Mouse (Mus musculus): ENCODE results near the gene Ldlr. TPM values are rescaled to one million over a fixed set of nuclear protein-coding genes. Genes with fewer than 3 reads are reported as not detected.
A peak's percentile ranks its signal among the peaks of the same experiment; 100 is the strongest.
"Not testable (repeated sequence)": the region's sequence is repeated elsewhere in the genome, so short reads cannot be mapped to it uniquely, and the experiment has no call there.

Gene Ldlr
- polyA plus RNA-seq, 1 experiment from 2014 or later, result 43.5 TPM

- Histone ChIP-seq H3K4me2 (replicated peaks) (peak within 1 kb of the TSS; percentile 90), H3K9me3 (no peaks in the 10 kb centered on the region), H3K4me1 (peaks cover 15% of the 10 kb centered on the region), H3K27ac (replicated peaks) (peak within 1 kb of the TSS; percentile 61), H3K4me3 (peak within 1 kb of the TSS; percentile 80), H3K36me3 (peaks cover 15% of the 10 kb centered on the region; the same call in 1 of the 2 replicates), H3K9ac (replicated peaks) (peak within 1 kb of the TSS; percentile 59), H3K27me3 (no peaks in the 10 kb centered on the region)
- peak; percentile 98 for ATAC-seq (ENCODE audit: low FRiP score, low read depth)
- 1% methylated on average over 49 of the region's 54 CpGs for WGBS
Measured at GRCm38 (mm10) chr9:21760155-21761088, 37.1 kb downstream of the Ldlr start, which contains the start of gene Spc24. Spc24 (minus strand) TSS chr9:21760303.

- Histone ChIP-seq H3K9me3 (no peaks in the 10 kb centered on the region), H3K27ac (replicated peaks) (no peak overlapping the region), H3K9ac (replicated peaks) (no peak overlapping the region), H3K4me2 (replicated peaks) (no peak overlapping the region), H3K27me3 (no peaks in the 10 kb centered on the region), H3K4me1 (peaks cover 15% of the 10 kb centered on the region), H3K36me3 (0 out of 2 replicates have a peak, but pooled peaks cover 1% of the 10 kb centered on the region), H3K4me3 (no peak overlapping the region)
- ATAC-seq (ENCODE audit: low FRiP score, low read depth), result no peak
Measured at GRCm38 (mm10) chr9:21762135-21762534, 38.9 kb downstream of the Ldlr start.

GRCm38 (mm10) chr9:21764084-21764999, 41.1 kb downstream of the Ldlr start:
- Histone ChIP-seq H3K36me3 (no peaks in the 10 kb centered on the region), H3K9ac (replicated peaks) (no peak overlapping the region), H3K9me3 (no peaks in the 10 kb centered on the region), H3K4me3 (no peak overlapping the region), H3K27ac (replicated peaks) (no peak overlapping the region), H3K4me1 (peaks cover 14% of the 10 kb centered on the region), H3K27me3 (no peaks in the 10 kb centered on the region), H3K4me2 (replicated peaks) (no peak overlapping the region)
- no peak for ATAC-seq (ENCODE audit: low FRiP score, low read depth)
- 96% methylated on average over 6 of the region's 6 CpGs for WGBS

- ATAC-seq (ENCODE audit: low FRiP score, low read depth), result no peak
- no peak overlapping the region for H3K4me3 ChIP-seq
- WGBS, result 81% methylated on average over 11 of the region's 11 CpGs
- 0 out of 2 replicates have a peak, but pooled peaks cover 9% of the 10 kb centered on the region for H3K4me1 ChIP-seq
- H3K9ac ChIP-seq (replicated peaks), result 0 out of 2 replicates have a peak overlapping the region, but pooled peaks have one; percentile 6
- no peaks in the 10 kb centered on the region for H3K36me3 ChIP-seq
- H3K4me2 ChIP-seq (replicated peaks), result no peak overlapping the region
- H3K27ac ChIP-seq (replicated peaks), result 0 out of 2 replicates have a peak overlapping the region, but pooled peaks have one; percentile 10
- H3K9me3 ChIP-seq, result no peaks in the 10 kb centered on the region
- no peaks in the 10 kb centered on the region for H3K27me3 ChIP-seq
Measured at GRCm38 (mm10) chr9:21767896-21768295, 44.6 kb downstream of the Ldlr start.

- WGBS, result 66% methylated on average over 13 of the region's 13 CpGs
- H3K27ac ChIP-seq (replicated peaks), result peak overlapping the region; percentile 7; the same call in 1 of the 2 replicates
- ATAC-seq (ENCODE audit: low FRiP score, low read depth), result no peak
Measured at GRCm38 (mm10) chr9:21768511-21769411, 45.5 kb downstream of the Ldlr start.

GRCm38 (mm10) chr9:21769558-21770183, 46.4 kb downstream of the Ldlr start:
- no peak for ATAC-seq (ENCODE audit: low FRiP score, low read depth)
- no peak overlapping the region for H3K4me3 ChIP-seq
- no peaks in the 10 kb centered on the region for H3K9me3 ChIP-seq
- WGBS, result 78% methylated on average over 26 of the region's 26 CpGs
- 0 out of 2 replicates have a peak, but pooled peaks cover 9% of the 10 kb centered on the region for H3K4me1 ChIP-seq
- H3K27me3 ChIP-seq, result no peaks in the 10 kb centered on the region
- H3K27ac ChIP-seq (replicated peaks), result no peak overlapping the region
- H3K9ac ChIP-seq (replicated peaks), result no peak overlapping the region
- H3K4me2 ChIP-seq (replicated peaks), result no peak overlapping the region
- H3K36me3 ChIP-seq, result no peaks in the 10 kb centered on the region

More at GRCm38 (mm10) chr9:21768511-21769411, 45.5 kb downstream of the Ldlr start:
- Histone ChIP-seq H3K9me3 (no peaks in the 10 kb centered on the region), H3K4me1 (0 out of 2 replicates have a peak, but pooled peaks cover 9% of the 10 kb centered on the region), H3K4me2 (replicated peaks) (no peak overlapping the region), H3K9ac (replicated peaks) (no peak overlapping the region; the same call in 1 of the 2 replicates), H3K27me3 (no peaks in the 10 kb centered on the region), H3K36me3 (no peaks in the 10 kb centered on the region), H3K4me3 (no peak overlapping the region)

- not testable (repeated sequence) for H3K9me3 ChIP-seq; H3K9ac ChIP-seq (replicated peaks); H3K27me3 ChIP-seq; ATAC-seq (ENCODE audit: low FRiP score, low read depth); H3K4me2 ChIP-seq (replicated peaks); H3K36me3 ChIP-seq; H3K4me1 ChIP-seq; H3K27ac ChIP-seq (replicated peaks); H3K4me3 ChIP-seq
- WGBS, result 72% methylated on average over 5 of the region's 5 CpGs
Measured at GRCm38 (mm10) chr9:21773396-21773795, 50.1 kb downstream of the Ldlr start.

- Histone ChIP-seq H3K27ac (replicated peaks) (no peak overlapping the region), H3K36me3 (peaks cover 15% of the 10 kb centered on the region), H3K4me3 (no peak overlapping the region), H3K9ac (replicated peaks) (no peak overlapping the region), H3K27me3 (no peaks in the 10 kb centered on the region), H3K9me3 (no peaks in the 10 kb centered on the region), H3K4me2 (replicated peaks) (no peak overlapping the region), H3K4me1 (no peaks in the 10 kb centered on the region)
- 92% methylated on average over 16 of the region's 16 CpGs for WGBS
- ATAC-seq (ENCODE audit: low FRiP score, low read depth), result no peak
Measured at GRCm38 (mm10) chr9:21774353-21774752, 51.1 kb downstream of the Ldlr start.

GRCm38 (mm10) chr9:21777726-21778125, 54.4 kb downstream of the Ldlr start:
- Histone ChIP-seq H3K4me3 (no peak overlapping the region), H3K9me3 (no peaks in the 10 kb centered on the region), H3K4me1 (no peaks in the 10 kb centered on the region), H3K27me3 (no peaks in the 10 kb centered on the region), H3K27ac (replicated peaks) (no peak overlapping the region), H3K4me2 (replicated peaks) (no peak overlapping the region), H3K36me3 (peaks cover 27% of the 10 kb centered on the region), H3K9ac (replicated peaks) (no peak overlapping the region)
- ATAC-seq (ENCODE audit: low FRiP score, low read depth), result no peak
- WGBS, result 93% methylated on average over 3 of the region's 3 CpGs

GRCm38 (mm10) chr9:21781657-21782468, 58.6 kb downstream of the Ldlr start:
- no peak for ATAC-seq (ENCODE audit: low FRiP score, low read depth)
- 86% methylated on average over 15 of the region's 15 CpGs for WGBS
- H3K4me1 ChIP-seq, result no peaks in the 10 kb centered on the region
- no peaks in the 10 kb centered on the region for H3K27me3 ChIP-seq
- H3K36me3 ChIP-seq, result peaks cover 27% of the 10 kb centered on the region
- no peak overlapping the region for H3K27ac ChIP-seq (replicated peaks)
- no peaks in the 10 kb centered on the region for H3K9me3 ChIP-seq
- H3K4me3 ChIP-seq, result no peak overlapping the region
- no peak overlapping the region for H3K4me2 ChIP-seq (replicated peaks)
- H3K9ac ChIP-seq (replicated peaks), result no peak overlapping the region

Data from midbrain, embryonic 12.5 days (tissue).